Mouse (Mus musculus) stomach, embryonic 16.5 days (tissue): ENCODE measurements around the gene 1110002E22Rik. TPM values are rescaled to one million over a fixed set of nuclear protein-coding genes. Genes with fewer than 3 reads are reported as not detected.
A peak's percentile ranks its signal among the peaks of the same experiment; 100 is the strongest.

ENCODE experiments used
- ATAC-seq: fragments of 200-750 bp; cut with Nextera tagmentation; 2 replicates; pipeline ENCODE4 v1.8.0; 2017; ENCODE audit warnings: moderate number of reproducible peaks, moderate TSS enrichment; ENCODE audit not compliant: insufficient read depth, low FRiP score
- H3K27ac ChIP-seq: fragments of 300-500 bp; sonication (generic); 2 replicates; pipeline ENCODE4 v1.5.1; 2014; ENCODE audit warnings: low read length
- H3K27me3 ChIP-seq: fragments of 300-500 bp; sonication (generic); 2 replicates; pipeline ENCODE4 v1.6.1; 2014; ENCODE audit warnings: low read length, control low read depth, mixed read lengths; ENCODE audit not compliant: control insufficient read depth, insufficient read depth
- H3K36me3 ChIP-seq: fragments of 300-500 bp; sonication (generic); 2 replicates; pipeline ENCODE4 v1.6.1; 2014; ENCODE audit warnings: low read length; ENCODE audit not compliant: control insufficient read depth, insufficient read depth
- H3K4me1 ChIP-seq: fragments of 300-500 bp; sonication (generic); 2 replicates; pipeline ENCODE4 v1.6.1; 2014; ENCODE audit warnings: low read length, control low read depth, mixed read lengths; ENCODE audit not compliant: control insufficient read depth, insufficient read depth
- H3K4me2 ChIP-seq: fragments of 300-500 bp; sonication (generic); 2 replicates; pipeline ENCODE4 v1.6.1; 2014; ENCODE audit warnings: low read depth, low read length, mixed read lengths
- H3K4me3 ChIP-seq: fragments of 300-500 bp; sonication (generic); replicated peaks from 2 replicates; pipeline ENCODE4 v1.5.1; 2014; ENCODE audit warnings: mild to moderate bottlenecking, low read length
- H3K9ac ChIP-seq: fragments of 300-500 bp; sonication (generic); 2 replicates; pipeline ENCODE4 v1.6.1; 2014; ENCODE audit warnings: low read length
- H3K9me3 ChIP-seq: fragments of 300-500 bp; sonication (generic); replicated peaks from 2 replicates; pipeline ENCODE4 v1.6.1; 2016; ENCODE audit warnings: low read length, control low read depth; ENCODE audit not compliant: control insufficient read depth
- WGBS: fragments of 180-500 bp; shearing (Covaris S2); extraction: QIAGEN DNeasy Blood & Tissue Kit; methylation state at CpG from one replicate; pipeline ENCODE4 v1.1.7; 2014; 5-methylcytosine and 5-hydroxymethylcytosine counted together
- polyA plus RNA-seq: library from polyadenylated mRNA; unstranded; fragments of >200 nt; fragmentation: Nextera tagmentation; extraction: Ambion mirVana; gene quantifications from 2 replicates; pipeline ENCODE4 v1.2.1, GENCODE M21; 2015

The 1110002E22Rik gene
- 0.09 and 1.4 TPM in 2 replicates for polyA plus RNA-seq

DNA sequence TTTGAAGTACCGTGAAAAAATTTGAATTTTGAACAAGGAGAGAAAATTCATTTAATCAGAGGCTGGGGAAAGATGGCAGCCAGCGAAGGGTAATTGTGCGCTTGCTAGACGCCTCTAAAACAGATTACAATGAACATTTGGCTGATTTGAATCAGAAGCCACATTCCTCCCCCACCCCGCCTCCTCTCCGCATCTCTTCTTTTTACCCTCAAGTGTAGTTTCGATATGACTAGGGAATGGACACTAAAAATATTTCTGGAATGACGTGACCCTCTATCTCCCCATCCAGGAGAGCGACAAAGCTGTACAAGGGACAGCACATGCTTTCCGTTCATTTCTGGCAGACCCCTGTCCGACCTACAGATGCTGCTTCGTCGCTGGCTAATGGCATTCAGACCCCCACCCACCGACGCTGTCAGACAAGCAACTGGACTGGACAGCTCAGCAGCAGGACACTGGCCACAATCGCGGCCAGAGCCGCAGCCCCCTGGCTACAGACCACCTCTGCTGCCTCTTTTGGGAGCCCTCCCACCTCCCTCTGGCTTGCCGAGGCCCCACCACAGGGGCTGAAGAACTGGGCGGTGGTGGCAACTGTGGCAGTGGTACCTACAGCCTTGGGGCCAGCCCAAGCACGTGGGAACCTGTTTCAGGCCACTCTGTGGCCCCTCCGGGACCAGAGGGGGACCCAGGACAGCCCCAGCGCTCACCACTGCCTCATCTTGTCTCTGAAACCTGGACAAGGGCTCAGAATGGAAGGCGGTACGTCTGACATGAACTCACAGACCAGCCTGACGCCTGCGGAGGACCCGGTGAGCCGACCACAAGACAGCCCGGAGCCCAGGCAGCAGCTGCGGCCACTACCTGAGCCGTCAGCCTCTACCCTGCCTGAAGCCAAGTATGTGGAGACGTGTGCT lies at the start of gene 1110002E22Rik:
1110002E22Rik (plus strand) TSS at position 321 of the 914 bp plus-strand sequence.
- H3K4me1 ChIP-seq: peaks cover 14% of the 10 kb centered on the region; the same call in 1 of the 2 replicates
- 0 out of 2 replicates have a peak within 1 kb of the TSS, but pooled peaks have one; percentile 21 for H3K9ac ChIP-seq
- H3K4me3 ChIP-seq: no peak within 1 kb of the TSS
- no peaks in the 10 kb centered on the region for H3K36me3 ChIP-seq
- peak within 1 kb of the TSS; percentile 49 for H3K27ac ChIP-seq
- H3K27me3 ChIP-seq: no peaks in the 10 kb centered on the region; the same call in 1 of the 2 replicates
- 70% methylated on average over 33 of the region's 33 CpGs for WGBS
- no peaks in the 10 kb centered on the region for H3K9me3 ChIP-seq
- peak within 1 kb of the TSS; percentile 19; the same call in 1 of the 2 replicates for H3K4me2 ChIP-seq
- ATAC-seq: peak; percentile 8; the same call in 1 of the 2 replicates

DNA sequence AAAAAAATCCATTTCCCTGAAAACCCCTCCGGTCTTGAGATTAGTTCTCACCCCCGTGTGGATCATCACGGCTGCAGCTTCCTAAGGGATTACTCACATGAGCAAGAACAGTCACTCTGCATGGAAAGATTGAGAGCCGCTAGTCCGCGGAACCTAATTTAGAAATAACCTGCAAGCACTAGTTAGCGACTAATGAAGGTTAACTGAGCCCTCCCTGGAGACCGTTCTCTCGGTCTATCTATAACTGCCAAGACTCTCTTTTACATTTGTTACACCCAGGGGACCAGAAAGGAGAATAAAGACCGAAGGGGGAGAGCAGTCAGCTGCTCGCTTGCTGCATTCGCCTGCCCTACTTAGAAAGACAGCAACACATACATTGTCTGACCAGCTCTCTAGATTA lies 48.0 kb upstream of the 1110002E22Rik start:
- no peaks in the 10 kb centered on the region for H3K36me3 ChIP-seq
- 0 out of 2 replicates have a peak, but pooled peaks cover 3% of the 10 kb centered on the region for H3K4me1 ChIP-seq
- no peaks in the 10 kb centered on the region for H3K27me3 ChIP-seq
- 87% methylated on average over 12 of the region's 12 CpGs for WGBS
- H3K4me3 ChIP-seq: no peak overlapping the region
- H3K9me3 ChIP-seq: no peaks in the 10 kb centered on the region; the same call in 1 of the 2 replicates
- no peak overlapping the region for H3K9ac ChIP-seq
- no peak overlapping the region for H3K27ac ChIP-seq
- H3K4me2 ChIP-seq: no peak overlapping the region
- no peak for ATAC-seq

DNA sequence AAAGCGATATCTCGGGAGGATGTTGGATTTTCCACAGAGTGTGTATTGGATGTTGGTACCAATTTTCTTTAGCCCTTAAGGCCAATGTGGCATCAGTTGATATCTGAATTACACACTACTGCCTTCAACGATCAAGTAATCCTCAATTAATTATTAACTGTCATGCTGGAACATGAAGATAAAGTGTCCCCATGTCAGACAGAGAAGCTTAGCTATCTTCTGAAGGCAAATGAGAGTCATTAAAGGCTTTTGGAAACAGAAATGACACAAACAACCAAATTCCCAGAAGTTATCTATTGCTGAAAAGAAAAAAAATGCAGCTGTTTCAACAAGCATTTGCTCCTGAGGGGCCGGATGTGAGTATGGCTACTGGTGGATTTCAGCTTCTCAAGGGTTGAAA lies 42.8 kb upstream of the 1110002E22Rik start:
- Histone ChIP-seq H3K4me2 (no peak overlapping the region), H3K9ac (no peak overlapping the region), H3K27ac (no peak overlapping the region), H3K4me3 (no peak overlapping the region), H3K4me1 (no peaks in the 10 kb centered on the region), H3K9me3 (no peaks in the 10 kb centered on the region; the same call in 1 of the 2 replicates), H3K36me3 (no peaks in the 10 kb centered on the region), H3K27me3 (no peaks in the 10 kb centered on the region)
- no peak for ATAC-seq
- WGBS: 80% methylated on average over 4 of the region's 4 CpGs

DNA sequence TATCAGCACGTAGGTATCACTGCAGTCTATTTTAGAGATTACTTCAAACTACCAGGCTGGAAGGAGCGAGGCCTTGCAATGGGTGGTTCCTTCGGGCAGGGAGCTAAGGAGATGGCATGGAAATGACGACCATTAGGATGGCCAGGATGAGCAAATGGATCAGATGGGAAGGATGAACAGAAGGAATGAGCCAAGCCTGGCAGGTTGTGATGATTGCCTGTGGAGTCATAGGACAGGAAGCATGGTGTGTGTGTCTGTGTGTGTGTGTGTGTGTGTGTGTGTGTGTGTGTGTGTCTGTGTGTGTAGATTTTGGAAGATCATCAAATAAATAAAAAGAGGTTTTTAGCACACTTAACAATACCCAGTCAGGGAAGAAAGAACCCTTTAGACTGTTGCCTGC lies 42.2 kb upstream of the 1110002E22Rik start:
- no peak for ATAC-seq
- no peak overlapping the region for H3K4me3 ChIP-seq
- WGBS: 89% methylated on average over 4 of the region's 4 CpGs
- H3K36me3 ChIP-seq: no peaks in the 10 kb centered on the region
- H3K27ac ChIP-seq: no peak overlapping the region
- H3K27me3 ChIP-seq: no peaks in the 10 kb centered on the region
- H3K9me3 ChIP-seq: no peaks in the 10 kb centered on the region; the same call in 1 of the 2 replicates
- no peak overlapping the region for H3K4me2 ChIP-seq
- no peak overlapping the region for H3K9ac ChIP-seq
- no peaks in the 10 kb centered on the region for H3K4me1 ChIP-seq

DNA sequence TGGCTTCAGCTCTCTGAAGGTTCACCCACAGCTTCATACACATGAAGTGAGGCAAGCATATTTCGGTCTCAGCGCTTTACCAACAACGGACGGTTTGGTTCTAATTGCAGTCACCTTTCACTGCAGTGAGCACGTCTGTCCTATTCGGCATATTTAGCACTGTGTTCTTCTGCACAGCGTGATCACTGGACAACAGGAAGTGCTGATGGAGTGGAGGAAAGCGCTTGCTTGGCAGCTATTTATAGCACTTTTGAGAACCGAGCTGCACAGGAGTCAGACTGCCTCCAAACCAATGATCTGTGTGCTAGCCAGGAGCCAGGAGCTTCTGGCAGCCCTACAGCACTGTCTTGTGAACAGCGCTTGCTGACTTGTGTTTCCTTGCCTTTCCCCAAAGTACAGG lies 38.6 kb upstream of the 1110002E22Rik start:
- WGBS: 65% methylated on average over 10 of the region's 10 CpGs
- no peak for ATAC-seq
- Histone ChIP-seq H3K36me3 (no peaks in the 10 kb centered on the region), H3K9me3 (no peaks in the 10 kb centered on the region), H3K4me3 (no peak overlapping the region), H3K9ac (no peak overlapping the region), H3K27ac (no peak overlapping the region), H3K27me3 (no peaks in the 10 kb centered on the region), H3K4me2 (no peak overlapping the region), H3K4me1 (no peaks in the 10 kb centered on the region)

DNA sequence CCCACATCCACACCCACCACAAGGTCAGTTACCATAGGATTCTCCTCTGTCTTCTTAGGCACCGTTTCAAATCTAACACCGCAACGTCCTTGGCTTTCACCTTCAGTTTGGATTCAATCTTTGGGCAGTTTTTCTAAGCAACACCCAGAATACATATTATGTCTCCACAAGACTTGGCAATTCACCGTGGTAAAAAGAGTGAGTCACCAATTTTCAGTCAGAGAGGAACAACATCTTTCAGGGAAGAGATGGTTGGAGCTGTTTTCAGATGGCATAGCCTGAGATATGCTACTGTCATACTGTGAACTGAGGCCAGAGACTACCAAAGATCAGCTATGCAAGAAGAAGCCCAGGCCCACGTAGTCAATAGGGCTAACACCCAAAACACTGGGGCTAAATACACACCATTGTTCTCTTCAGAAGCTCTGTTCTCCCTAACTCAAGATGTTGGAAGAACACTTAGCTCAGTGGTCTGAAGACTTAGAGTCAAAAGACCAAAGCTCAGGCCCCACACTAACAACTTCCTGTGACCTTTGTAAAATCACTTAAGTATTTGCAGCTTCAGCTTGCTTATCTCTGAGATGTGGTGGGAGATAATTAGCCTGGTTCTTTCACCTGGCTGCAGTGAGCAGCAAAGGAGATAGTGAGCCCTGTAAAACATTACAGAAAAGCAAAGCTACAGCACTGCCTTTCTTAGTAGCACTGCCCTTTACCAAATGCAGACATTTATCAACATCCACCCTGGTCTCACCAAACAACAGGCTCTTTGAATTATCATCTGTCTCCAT lies 37.1 kb upstream of the 1110002E22Rik start:
- H3K36me3 ChIP-seq: no peaks in the 10 kb centered on the region
- no peak overlapping the region for H3K9ac ChIP-seq
- H3K27ac ChIP-seq: no peak overlapping the region
- H3K4me3 ChIP-seq: no peak overlapping the region
- no peaks in the 10 kb centered on the region for H3K4me1 ChIP-seq
- ATAC-seq: no peak
- 77% methylated on average over 5 of the region's 5 CpGs for WGBS
- H3K27me3 ChIP-seq: no peaks in the 10 kb centered on the region
- H3K4me2 ChIP-seq: no peak overlapping the region
- no peaks in the 10 kb centered on the region for H3K9me3 ChIP-seq

DNA sequence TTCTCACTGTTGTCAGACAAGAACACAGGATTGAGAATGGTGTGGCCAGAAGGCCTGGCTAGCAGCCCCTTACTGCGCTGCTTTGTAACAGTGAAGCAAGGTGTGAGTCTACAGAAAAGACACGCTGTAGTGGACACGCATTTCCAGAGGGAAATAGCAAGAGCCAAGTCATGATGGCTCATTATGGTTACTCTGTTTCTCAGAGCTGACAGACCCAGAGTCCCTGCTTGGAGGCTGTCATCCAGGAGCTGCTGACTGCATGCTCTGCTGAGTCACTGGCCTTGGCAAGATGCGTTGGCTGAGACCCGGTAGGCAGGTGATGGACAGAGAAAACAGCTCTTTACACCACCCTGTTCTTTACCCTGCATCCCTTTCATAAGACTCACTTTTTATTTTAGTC lies 35.5 kb upstream of the 1110002E22Rik start:
- no peaks in the 10 kb centered on the region for H3K4me1 ChIP-seq
- no peak overlapping the region for H3K4me3 ChIP-seq
- no peaks in the 10 kb centered on the region for H3K9me3 ChIP-seq
- H3K9ac ChIP-seq: no peak overlapping the region
- 89% methylated on average over 5 of the region's 5 CpGs for WGBS
- H3K36me3 ChIP-seq: no peaks in the 10 kb centered on the region
- no peak overlapping the region for H3K4me2 ChIP-seq
- ATAC-seq: no peak
- no peak overlapping the region for H3K27ac ChIP-seq
- H3K27me3 ChIP-seq: no peaks in the 10 kb centered on the region

DNA sequence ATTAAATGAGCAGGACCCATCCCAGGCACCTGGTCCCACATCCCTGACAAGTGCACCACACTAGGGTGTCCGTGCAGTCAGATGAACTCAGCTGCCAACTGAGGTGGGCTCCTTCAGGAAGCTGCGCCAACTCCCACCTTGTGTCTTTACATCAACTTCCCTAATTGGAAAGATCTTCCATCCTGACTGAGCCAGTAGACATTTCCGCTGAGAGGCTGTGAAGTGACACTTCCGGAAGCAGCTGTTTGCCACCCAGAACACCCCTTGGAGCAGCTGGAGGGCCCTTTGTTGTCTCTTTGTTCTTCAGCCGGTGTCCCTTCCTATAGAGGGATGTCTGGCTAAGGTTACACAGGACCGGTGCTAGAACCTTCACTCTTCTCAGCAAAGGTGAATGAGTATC lies 34.3 kb upstream of the 1110002E22Rik start:
- no peak overlapping the region for H3K27ac ChIP-seq
- no peaks in the 10 kb centered on the region for H3K4me1 ChIP-seq
- ATAC-seq: no peak
- H3K9ac ChIP-seq: no peak overlapping the region
- no peak overlapping the region for H3K4me2 ChIP-seq
- H3K4me3 ChIP-seq: no peak overlapping the region
- H3K36me3 ChIP-seq: no peaks in the 10 kb centered on the region
- no peaks in the 10 kb centered on the region for H3K9me3 ChIP-seq
- WGBS: 81% methylated on average over 6 of the region's 6 CpGs
- H3K27me3 ChIP-seq: no peaks in the 10 kb centered on the region

DNA sequence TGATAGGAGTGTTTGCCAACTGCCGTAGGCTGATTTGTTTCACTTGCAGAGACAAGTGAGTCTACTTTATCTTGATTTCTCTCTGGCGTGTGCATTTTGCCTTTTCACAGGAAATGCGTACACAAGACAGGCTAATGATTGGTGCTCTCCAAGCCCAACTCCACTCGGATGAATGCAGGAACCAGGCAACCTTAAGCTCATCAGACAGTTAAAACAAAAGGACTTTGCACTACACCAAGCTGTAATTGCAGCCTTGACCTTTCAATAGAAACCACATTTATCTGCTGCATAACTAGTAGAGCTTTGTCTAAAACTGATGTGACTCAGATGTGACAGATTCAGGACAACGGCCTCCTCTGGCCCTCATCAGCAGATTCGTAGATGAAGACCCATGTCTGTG lies 30.9 kb upstream of the 1110002E22Rik start:
- no peak overlapping the region for H3K27ac ChIP-seq
- no peaks in the 10 kb centered on the region for H3K9me3 ChIP-seq
- 61% methylated on average over 6 of the region's 6 CpGs for WGBS
- H3K9ac ChIP-seq: no peak overlapping the region
- H3K27me3 ChIP-seq: no peaks in the 10 kb centered on the region
- no peak overlapping the region for H3K4me2 ChIP-seq
- ATAC-seq: no peak
- H3K4me3 ChIP-seq: no peak overlapping the region
- no peaks in the 10 kb centered on the region for H3K36me3 ChIP-seq
- no peaks in the 10 kb centered on the region for H3K4me1 ChIP-seq
